Mouse (Mus musculus) olfactory bulb, adult 2 months (tissue): ENCODE results near the gene Hecw2. TPM values are rescaled to one million over a fixed set of nuclear protein-coding genes. Genes with fewer than 3 reads are reported as not detected.

Experiments used
- H3K27ac ChIP-seq: fragments of 200-500 bp; 2 replicates; pipeline ENCODE4 v1.5.1; 2012; ENCODE audit warnings: low read depth, low read length; ENCODE audit not compliant: insufficient read depth
- H3K4me1 ChIP-seq: fragments of 200-500 bp; 2 replicates; pipeline ENCODE4 v1.6.1; 2012; ENCODE audit warnings: low read length; ENCODE audit not compliant: control insufficient read depth, insufficient read depth
- H3K4me3 ChIP-seq: fragments of 200-500 bp; 2 replicates; pipeline ENCODE4 v1.5.1; 2012; ENCODE audit warnings: mild to moderate bottlenecking, low read depth, low read length, moderate library complexity; ENCODE audit not compliant: insufficient read depth
- CTCF ChIP-seq: fragments of 200-500 bp; IDR thresholded peaks from 2 replicates; pipeline ENCODE4 v1.5.1; 2012; ENCODE audit warnings: low read depth, mild to moderate bottlenecking, low read length, moderate library complexity; ENCODE audit not compliant: insufficient read depth
- POLR2A ChIP-seq: fragments of 200-500 bp; IDR thresholded peaks from 2 replicates; pipeline ENCODE4 v1.6.1; 2012; ENCODE audit warnings: mild to moderate bottlenecking, low read depth, low read length, moderate library complexity; ENCODE audit not compliant: insufficient read depth
- WGBS: fragments of 180-500 bp; shearing (Covaris S2); methylation state at CpG from one replicate; pipeline ENCODE4 v1.1.7; 2018; 5-methylcytosine and 5-hydroxymethylcytosine counted together
- polyA plus RNA-seq: library from polyadenylated mRNA; stranded (reverse); fragments of >200 nt; gene quantifications from 2 replicates; pipeline ENCODE4 v1.2.4, GENCODE M21; 2012; ENCODE audit warnings: low replicate concordance; ENCODE audit not compliant: missing spikeins, insufficient read depth, insufficient read length

Hecw2 gene
- polyA plus RNA-seq, 1 experiment: not detected

- Histone ChIP-seq H3K27ac (no peak overlapping the region), H3K4me1 (no peaks in the 10 kb centered on the region), H3K4me3 (no peak overlapping the region)
- TF ChIP-seq POLR2A: no peak
- TF ChIP-seq CTCF: no peak
Measured at GRCm38 (mm10) chr1:53821983-53822382, 373.0 kb downstream of the Hecw2 start.

- H3K27ac ChIP-seq: no peak overlapping the region
- no peak overlapping the region for H3K4me3 ChIP-seq
- 53% methylated on average over 5 of the region's 5 CpGs for WGBS
- H3K4me1 ChIP-seq: no peaks in the 10 kb centered on the region
- TF ChIP-seq POLR2A (no peak), CTCF (no peak)
Measured at GRCm38 (mm10) chr1:53820041-53820632, 374.8 kb downstream of the Hecw2 start.

- Histone ChIP-seq H3K4me3 (no peak overlapping the region), H3K4me1 (no peaks in the 10 kb centered on the region; the same call in 1 of the 2 replicates), H3K27ac (no peak overlapping the region)
- TF ChIP-seq CTCF (no peak), POLR2A (no peak)
- WGBS: 43% methylated on average over 3 of the region's 3 CpGs
Measured at GRCm38 (mm10) chr1:53818072-53818862, 376.7 kb downstream of the Hecw2 start.

- WGBS: 85% methylated on average over 2 of the region's 2 CpGs
Measured at GRCm38 (mm10) chr1:53816353-53816752, 378.6 kb downstream of the Hecw2 start.

GRCm38 (mm10) chr1:53814077-53814705, 380.8 kb downstream of the Hecw2 start:
- WGBS: 48% methylated on average over 2 of the region's 2 CpGs
- H3K4me1 ChIP-seq: no peaks in the 10 kb centered on the region; the same call in 1 of the 2 replicates
- no peak for TF ChIP-seq CTCF
- TF ChIP-seq POLR2A: no peak
- H3K4me3 ChIP-seq: no peak overlapping the region
- H3K27ac ChIP-seq: no peak overlapping the region

More at GRCm38 (mm10) chr1:53816353-53816752, 378.6 kb downstream of the Hecw2 start:
- Histone ChIP-seq H3K4me3 (no peak overlapping the region), H3K4me1 (no peaks in the 10 kb centered on the region; the same call in 1 of the 2 replicates), H3K27ac (no peak overlapping the region)
- no peak for TF ChIP-seq POLR2A
- TF ChIP-seq CTCF: no peak

- Histone ChIP-seq H3K4me3 (no peak overlapping the region), H3K4me1 (no peaks in the 10 kb centered on the region; the same call in 1 of the 2 replicates), H3K27ac (no peak overlapping the region)
- no peak for TF ChIP-seq POLR2A
- no peak for TF ChIP-seq CTCF
- WGBS: 76% methylated on average over 4 of the region's 4 CpGs
Measured at GRCm38 (mm10) chr1:53811919-53812318, 383.0 kb downstream of the Hecw2 start.

- Histone ChIP-seq H3K27ac (no peak overlapping the region), H3K4me1 (no peaks in the 10 kb centered on the region), H3K4me3 (no peak overlapping the region)
- WGBS: 74% methylated on average over 2 of the region's 2 CpGs
- TF ChIP-seq POLR2A (no peak), CTCF (no peak)
Measured at GRCm38 (mm10) chr1:53808229-53808628, 386.7 kb downstream of the Hecw2 start.

- no peak for TF ChIP-seq CTCF
- no peak for TF ChIP-seq POLR2A
- Histone ChIP-seq H3K27ac (no peak overlapping the region), H3K4me3 (no peak overlapping the region), H3K4me1 (no peaks in the 10 kb centered on the region)
- 88% methylated on average over 3 of the region's 3 CpGs for WGBS
Measured at GRCm38 (mm10) chr1:53797811-53798210, 397.2 kb downstream of the Hecw2 start.

- TF ChIP-seq POLR2A (no peak), CTCF (no peak)
- Histone ChIP-seq H3K27ac (no peak overlapping the region), H3K4me1 (no peaks in the 10 kb centered on the region), H3K4me3 (no peak overlapping the region)
- 94% methylated on average over 5 of the region's 5 CpGs for WGBS
Measured at GRCm38 (mm10) chr1:53797074-53797473, 397.9 kb downstream of the Hecw2 start.
